In genomic region chrX:37692261-37692660, GRCm38 (mm10) we compare ENCODE assay signal across 25 mouse cellular contexts. TPM values are rescaled to one million over a fixed set of nuclear protein-coding genes. Genes with fewer than 3 reads are reported as not detected.
"Had no signal": no experiment of that assay in that cellular context is flagged by ENCODE, and none has a peak within 500 bp of the region (broad histone marks: within the 10 kb centered on the region; RNA-seq: fewer than 3 reads in every experiment).

No protein-coding gene starts in this region.

- ATAC-seq: lung, postnatal 0 days; midbrain, embryonic 13.5 days; midbrain, embryonic 15.5 days had no signal

- H3K4me1 ChIP-seq: lung, embryonic 15.5 days; megakaryocyte, embryonic 14.5 days; midbrain, embryonic 13.5 days; midbrain, embryonic 15.5 days; neural tube, embryonic 12.5 days had no signal

- H3K9me3 ChIP-seq: lung, embryonic 15.5 days; megakaryocyte, embryonic 14.5 days; midbrain, embryonic 13.5 days; midbrain, embryonic 15.5 days; neural tube, embryonic 12.5 days had no signal

- H3K9ac ChIP-seq: lung, embryonic 15.5 days; midbrain, embryonic 13.5 days; midbrain, embryonic 15.5 days; neural tube, embryonic 12.5 days had no signal

- H3K27me3 ChIP-seq: lung, embryonic 15.5 days; midbrain, embryonic 13.5 days; midbrain, embryonic 15.5 days; neural tube, embryonic 12.5 days had no signal

- H3K4me2 ChIP-seq: lung, embryonic 15.5 days; midbrain, embryonic 11.5 days; midbrain, embryonic 13.5 days; midbrain, embryonic 15.5 days; neural tube, embryonic 12.5 days had no signal

- DNase-seq: lung, adult 2 months; lung, postnatal 14 days; lung, postnatal 36 days; right cerebral cortex, postnatal 14 days; thymus, adult 18-20 months; thymus, postnatal 14 days; thymus, postnatal 36 days had no signal

- H3K27ac ChIP-seq: lung, embryonic 15.5 days; macrophage; midbrain, embryonic 13.5 days; midbrain, embryonic 15.5 days; neural tube, embryonic 12.5 days had no signal

- H3K36me3 ChIP-seq: lung, embryonic 15.5 days; midbrain, embryonic 13.5 days; midbrain, embryonic 15.5 days; neural tube, embryonic 12.5 days had no signal

- H3K4me3 ChIP-seq: lung, embryonic 15.5 days; megakaryocyte, embryonic 14.5 days; midbrain, embryonic 13.5 days; midbrain, embryonic 15.5 days; neural tube, embryonic 12.5 days had no signal

RNA-seq across cellular contexts. Expression of gene Rhox2h, which starts 19.2 kb away (rescaled TPM):
- total RNA-seq: megakaryocyte progenitor cell, adult 5-6 weeks; midbrain, postnatal 0 days; monocyte, adult 5-6 weeks; neutrophil, adult 5-6 weeks had no signal
- polyA plus RNA-seq: liver, embryonic 16.5 days; lung, adult 2 months; lung, embryonic 15.5 days; lung, postnatal 0 days; macrophage; midbrain, embryonic 11.5 days; midbrain, embryonic 13.5 days; midbrain, embryonic 15.5 days; midbrain, postnatal 0 days; neural tube, embryonic 12.5 days; neural tube, embryonic 14.5 days; spleen, adult 2 months; stomach, embryonic 14.5 days; stomach, embryonic 16.5 days; thymus, postnatal 0 days had no signal

RNA-seq across cellular contexts. Expression of gene Rhox3h, which starts 23.7 kb away (rescaled TPM):
- total RNA-seq: megakaryocyte progenitor cell, adult 5-6 weeks; midbrain, postnatal 0 days; monocyte, adult 5-6 weeks; neutrophil, adult 5-6 weeks had no signal
- polyA plus RNA-seq: liver, embryonic 16.5 days; lung, adult 2 months; lung, embryonic 15.5 days; lung, postnatal 0 days; macrophage; midbrain, embryonic 11.5 days; midbrain, embryonic 13.5 days; midbrain, embryonic 15.5 days; midbrain, postnatal 0 days; neural tube, embryonic 12.5 days; neural tube, embryonic 14.5 days; spleen, adult 2 months; stomach, embryonic 14.5 days; stomach, embryonic 16.5 days; thymus, postnatal 0 days had no signal

RNA-seq across cellular contexts. Expression of gene Rhox4g, which starts 41.1 kb away (rescaled TPM):
- total RNA-seq: megakaryocyte progenitor cell, adult 5-6 weeks; midbrain, postnatal 0 days; monocyte, adult 5-6 weeks; neutrophil, adult 5-6 weeks had no signal
- polyA plus RNA-seq: liver, embryonic 16.5 days; lung, adult 2 months; lung, embryonic 15.5 days; lung, postnatal 0 days; macrophage; midbrain, embryonic 13.5 days; midbrain, embryonic 15.5 days; midbrain, postnatal 0 days; neural tube, embryonic 12.5 days; neural tube, embryonic 14.5 days; spleen, adult 2 months; stomach, embryonic 14.5 days; stomach, embryonic 16.5 days; thymus, postnatal 0 days had no signal

RNA-seq across cellular contexts. Expression of gene Rhox2g, which starts 49.0 kb away (rescaled TPM):
- total RNA-seq: megakaryocyte progenitor cell, adult 5-6 weeks; midbrain, postnatal 0 days; monocyte, adult 5-6 weeks; neutrophil, adult 5-6 weeks had no signal
- polyA plus RNA-seq: liver, embryonic 16.5 days; lung, adult 2 months; lung, embryonic 15.5 days; lung, postnatal 0 days; macrophage; midbrain, embryonic 11.5 days; midbrain, embryonic 13.5 days; midbrain, embryonic 15.5 days; midbrain, postnatal 0 days; neural tube, embryonic 12.5 days; neural tube, embryonic 14.5 days; spleen, adult 2 months; stomach, embryonic 14.5 days; stomach, embryonic 16.5 days; thymus, postnatal 0 days had no signal
